Mouse (Mus musculus) Muller cell, postnatal 12 days (primary cell): Measurements from ENCODE around the gene Sgcg.
A peak's percentile ranks its signal among the peaks of the same experiment; 100 is the strongest.

Experiments
- DNase-seq: peaks from one replicate; pipeline ENCODE4 v3.0.0-alpha.2; 2015; ENCODE audit errors: inconsistent ontology term

The Sgcg gene

DNA sequence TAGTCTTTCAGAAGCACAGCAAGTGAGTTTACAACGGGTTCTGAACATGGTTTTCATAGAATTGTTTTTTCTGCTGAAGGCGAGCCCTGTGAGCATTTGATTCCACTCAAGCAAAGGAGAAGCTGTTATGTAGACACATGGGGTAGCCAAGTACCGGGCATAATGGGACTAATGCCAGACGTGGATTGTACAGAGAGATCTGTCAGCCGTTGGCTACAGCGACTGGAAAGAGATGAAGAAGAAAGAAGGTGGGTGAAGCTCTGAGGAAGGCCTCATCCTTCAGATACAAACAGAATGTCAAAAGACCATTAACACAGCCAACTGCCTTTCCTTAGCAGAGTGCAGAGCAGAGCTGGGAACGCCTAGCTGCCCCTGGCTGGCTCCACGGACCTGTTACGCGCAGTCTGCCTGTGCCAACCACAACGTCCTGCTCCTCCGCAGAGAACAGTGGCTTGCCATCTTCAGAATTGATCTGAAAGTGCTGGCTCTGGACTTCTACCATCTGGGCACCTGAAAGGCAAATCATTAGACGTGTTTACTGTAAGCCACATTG is 26.2 kb downstream of the Sgcg start:
- no peak for DNase-seq

DNA sequence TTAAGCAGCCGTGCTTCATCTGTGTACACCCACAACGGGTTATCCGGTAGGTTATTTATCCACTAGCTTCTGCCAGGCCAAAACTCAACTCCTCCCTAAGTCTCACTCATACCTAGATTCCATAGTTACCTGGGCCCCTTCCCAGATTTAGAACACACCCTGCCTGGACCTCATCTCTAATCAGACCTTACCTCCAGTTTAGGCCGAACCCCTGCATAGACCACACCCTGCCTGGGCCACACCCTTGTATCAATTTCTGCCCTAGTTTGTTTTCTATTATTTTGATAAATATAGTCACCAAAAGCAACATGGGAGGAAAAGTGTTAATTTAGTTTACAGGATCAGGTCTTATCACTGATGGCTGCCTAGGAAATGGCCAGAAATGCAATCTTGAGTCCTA is 28.1 kb downstream of the Sgcg start:
- no peak for DNase-seq

DNA sequence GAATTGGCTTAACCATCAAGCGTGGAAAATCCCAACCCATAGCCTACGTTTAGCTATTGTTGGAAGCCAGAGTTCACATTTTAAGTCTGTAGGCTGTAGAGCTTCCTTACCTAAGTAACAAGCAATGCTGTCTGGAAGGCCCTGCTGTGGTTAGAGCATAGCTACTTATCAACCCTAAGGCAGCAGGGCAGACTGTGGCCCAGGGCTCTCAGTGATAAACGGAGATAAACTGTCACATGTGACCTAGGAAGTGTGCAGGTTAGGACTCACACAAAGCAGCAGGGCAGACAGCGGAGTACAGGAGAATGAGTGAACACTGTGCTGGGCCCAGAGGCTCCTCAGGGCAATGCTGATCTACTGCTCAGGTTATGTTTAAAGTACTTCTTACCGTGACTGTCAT is 28.5 kb downstream of the Sgcg start:
- DNase-seq: no peak

DNA sequence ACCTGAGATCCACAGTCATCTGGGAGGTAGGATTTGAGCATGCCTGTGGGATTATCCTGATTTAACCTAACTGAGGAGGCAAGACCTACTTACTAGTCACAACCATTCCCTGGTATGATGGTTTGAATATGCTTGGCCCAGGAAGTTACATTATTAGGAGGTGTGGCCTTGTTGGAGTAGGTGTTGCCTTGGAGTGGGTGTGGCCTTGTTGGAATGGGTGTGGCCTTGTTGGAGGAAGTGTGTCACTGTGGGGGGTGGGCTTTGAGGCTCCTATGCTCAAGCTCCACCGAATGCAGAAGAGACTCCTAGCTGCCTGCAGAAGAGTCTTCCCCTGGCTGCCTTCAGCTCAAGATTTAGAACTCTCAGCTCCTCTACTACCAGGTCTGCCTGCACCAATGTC is 32.1 kb downstream of the Sgcg start:
- no peak for DNase-seq

DNA sequence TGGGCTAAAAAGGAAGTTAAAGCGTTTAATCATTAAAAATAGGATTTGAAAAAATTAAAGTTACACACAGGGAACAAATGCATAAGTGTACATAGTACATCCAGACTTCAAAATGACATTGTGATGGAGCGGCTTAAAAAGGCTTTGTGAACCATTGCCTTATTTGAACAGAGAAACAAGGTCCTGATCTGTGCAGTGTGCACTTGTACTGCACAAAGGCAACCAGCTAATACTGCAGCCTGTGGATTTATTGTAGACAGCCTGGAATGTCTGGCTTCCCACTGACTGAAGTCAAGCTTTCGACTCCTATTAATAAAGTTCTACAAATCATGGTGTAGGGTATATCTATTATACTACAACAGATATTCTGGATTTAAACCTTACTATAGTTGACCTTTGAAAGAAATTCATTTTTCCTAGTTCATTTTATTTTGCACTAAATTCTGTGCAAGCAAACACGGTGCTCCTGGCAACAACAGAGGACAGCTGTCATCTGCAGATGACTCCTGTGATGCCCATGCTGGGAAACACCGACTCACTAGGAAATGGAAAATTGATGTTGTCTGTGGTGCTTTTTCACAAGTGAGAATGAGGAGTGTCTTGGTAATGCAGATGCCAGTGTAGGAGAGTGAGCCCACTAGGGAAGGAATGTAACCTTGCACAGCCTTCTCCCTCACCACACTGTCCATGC is 33.8 kb downstream of the Sgcg start:
- peak; percentile 19 for DNase-seq

DNA sequence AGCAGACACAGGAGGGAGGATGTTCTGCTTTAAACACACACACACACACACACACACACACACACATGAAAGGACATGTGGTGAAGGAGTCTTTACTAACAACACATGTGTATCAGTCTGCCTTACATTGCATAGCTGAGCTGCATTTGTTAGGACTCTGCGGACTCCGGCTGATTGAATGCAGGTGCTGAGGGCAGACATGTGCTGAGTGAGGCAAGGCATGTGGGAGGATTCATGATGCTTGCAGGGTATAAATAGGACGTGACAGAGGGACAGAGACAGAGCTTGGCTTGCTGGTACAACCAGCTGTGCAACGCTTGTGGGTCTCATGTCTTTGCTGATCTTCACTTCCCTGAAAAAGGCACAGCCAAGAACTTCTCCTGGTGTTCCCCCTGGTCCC is 34.5 kb downstream of the Sgcg start:
- no peak for DNase-seq

DNA sequence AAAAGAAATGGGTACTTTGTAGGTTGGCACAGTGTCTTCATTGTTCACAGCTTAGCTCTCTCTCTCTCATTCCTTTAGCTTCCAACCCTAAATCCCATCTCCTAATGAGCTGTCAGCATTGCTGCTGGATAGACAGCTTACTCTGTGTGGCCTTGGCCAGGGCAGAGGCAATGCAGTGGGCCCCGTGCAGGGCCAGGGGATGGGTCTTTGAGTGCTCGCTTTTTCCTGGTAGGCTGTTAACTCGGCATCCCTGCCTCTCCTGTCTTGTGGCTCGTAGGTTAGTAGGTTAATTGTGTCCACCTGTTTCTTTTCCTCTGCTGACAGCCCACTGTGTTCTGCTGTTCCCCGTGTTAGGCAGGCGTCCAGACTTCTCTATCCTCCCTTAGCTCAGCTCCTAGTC is 35.8 kb downstream of the Sgcg start:
- peak; percentile 18 for DNase-seq

DNA sequence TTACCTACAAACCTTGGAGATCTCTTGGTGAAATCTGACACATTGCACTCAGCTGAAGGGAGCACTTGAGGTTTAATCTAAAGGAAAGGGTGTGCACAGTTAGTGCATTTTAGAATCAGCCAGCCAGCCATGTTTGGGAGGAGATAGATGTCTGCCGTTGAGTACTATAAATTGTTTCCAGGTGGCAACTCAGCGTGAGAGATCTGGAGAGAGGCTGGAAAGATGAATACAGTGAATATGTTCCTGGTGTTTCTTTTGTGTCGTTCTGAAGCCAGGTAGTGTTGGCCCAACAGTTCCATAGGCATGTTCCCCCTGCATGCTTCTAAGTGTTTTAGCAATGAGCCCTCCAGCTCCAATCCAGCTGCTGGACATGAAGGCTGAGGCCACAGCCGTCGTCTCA is 37.1 kb downstream of the Sgcg start:
- no peak for DNase-seq

DNA sequence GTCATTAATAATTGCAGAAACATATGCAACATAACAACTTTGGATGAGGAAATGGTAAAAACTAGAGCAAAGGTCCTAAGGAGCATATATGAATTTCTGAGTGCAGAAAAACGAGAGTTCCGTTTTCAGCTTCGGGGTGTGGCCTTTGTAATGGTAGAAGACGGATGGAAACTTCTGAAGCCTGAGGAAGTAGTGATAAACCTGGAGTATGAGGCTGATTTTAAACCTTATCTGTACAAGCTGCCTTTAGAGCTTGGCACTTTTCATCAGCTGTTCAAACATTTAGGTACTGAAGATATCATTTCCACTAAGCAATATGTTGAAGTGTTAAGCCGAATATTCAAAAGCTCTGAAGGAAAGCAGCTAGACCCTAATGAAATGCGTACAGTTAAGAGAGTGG is 46.5 kb downstream of the Sgcg start:
- no peak for DNase-seq

DNA sequence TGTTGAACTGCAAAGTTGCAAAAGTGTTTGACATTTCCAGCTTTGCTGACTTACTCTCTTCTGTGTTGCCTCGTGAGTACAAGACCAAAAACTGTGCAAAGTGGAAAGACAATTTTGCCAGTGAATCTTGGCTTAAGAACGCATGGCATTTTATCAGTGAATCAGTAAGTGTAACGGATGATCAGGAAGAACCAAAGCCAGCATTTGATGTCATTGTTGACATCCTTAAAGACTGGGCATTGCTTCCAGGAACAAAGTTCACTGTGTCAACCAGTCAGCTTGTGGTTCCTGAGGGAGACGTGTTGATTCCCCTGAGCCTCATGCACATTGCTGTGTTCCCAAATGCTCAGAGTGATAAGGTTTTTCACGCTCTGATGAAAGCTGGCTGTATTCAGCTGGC is 48.2 kb downstream of the Sgcg start:
- DNase-seq: no peak

DNA sequence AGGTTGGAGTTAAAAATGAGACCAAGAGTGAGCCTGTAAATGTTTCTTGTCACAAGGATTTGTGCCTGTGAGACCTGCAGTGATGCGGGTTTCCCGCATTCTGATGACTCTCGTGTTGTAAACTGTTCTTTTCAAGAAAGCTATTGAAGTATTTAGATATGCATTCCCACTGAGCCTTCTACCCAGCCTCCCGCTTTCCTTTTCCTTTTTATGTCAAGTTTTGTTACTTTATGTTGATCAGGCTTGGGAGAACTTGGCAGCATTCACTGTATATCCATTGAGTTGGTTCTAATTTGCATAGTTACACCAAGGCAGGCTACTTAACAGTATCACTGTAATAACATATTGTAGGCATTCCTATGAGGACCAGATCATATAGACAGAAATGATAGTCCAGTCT is 63.9 kb downstream of the Sgcg start:
- DNase-seq: no peak

DNA sequence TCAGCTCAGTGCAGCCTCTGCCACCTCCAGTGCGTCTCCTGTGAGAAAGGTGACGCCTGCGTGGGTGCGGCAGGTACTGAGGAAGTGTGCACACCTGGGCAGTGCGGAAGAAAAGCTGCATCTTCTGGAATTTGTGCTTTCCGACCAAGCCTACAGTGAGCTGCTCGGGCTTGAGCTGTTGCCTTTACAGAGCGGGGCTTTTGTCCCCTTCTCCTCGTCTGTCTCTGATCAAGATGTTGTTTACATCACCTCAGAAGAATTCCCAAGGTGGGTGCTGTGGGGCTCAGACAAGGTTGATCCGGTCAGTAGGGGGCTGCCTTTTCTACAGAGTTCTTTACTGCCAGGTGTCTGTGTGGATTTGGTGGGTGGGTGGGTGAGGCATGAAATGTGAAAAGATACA is 66.0 kb downstream of the Sgcg start:
- no peak for DNase-seq

DNA sequence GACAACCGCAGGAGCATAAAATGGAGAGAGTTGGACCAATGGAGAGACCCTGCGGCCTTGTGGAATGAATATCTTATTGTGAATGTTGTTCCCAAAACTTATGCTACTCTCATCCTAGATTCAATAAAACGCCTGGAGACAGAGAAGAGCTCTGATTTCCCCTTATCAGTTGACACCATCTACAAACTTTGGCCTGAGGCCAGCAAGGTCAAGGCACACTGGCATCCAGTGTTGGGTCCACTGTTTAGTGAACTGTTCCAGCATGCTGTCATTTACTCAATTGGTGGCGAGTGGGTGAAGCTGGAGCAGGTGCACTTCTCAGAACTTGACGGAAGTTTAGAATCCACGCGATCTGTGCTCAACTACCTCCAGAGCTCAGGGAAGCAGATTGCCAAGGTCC is 66.4 kb downstream of the Sgcg start:
- no peak for DNase-seq

DNA sequence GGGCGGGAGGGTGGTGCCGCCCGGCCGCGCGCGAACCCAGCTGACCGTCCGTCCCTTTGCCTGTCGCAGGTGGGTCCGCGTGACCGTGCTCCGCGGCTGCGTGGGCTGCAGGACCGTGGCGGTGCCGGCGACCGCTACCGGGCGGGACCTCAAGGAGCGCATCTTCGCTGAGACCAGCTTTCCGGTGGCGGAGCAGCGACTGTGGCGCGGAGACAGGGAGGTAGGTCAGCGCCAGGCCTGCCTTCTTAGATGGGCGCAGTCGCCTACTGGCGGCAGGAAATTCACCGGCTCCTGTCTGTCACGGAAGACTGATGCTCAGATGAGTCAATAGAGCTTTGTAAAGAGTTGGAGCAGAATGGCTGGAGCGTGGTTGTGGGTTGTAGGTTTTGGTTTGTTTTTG is 85.1 kb downstream of the Sgcg start:
- no peak for DNase-seq

DNA sequence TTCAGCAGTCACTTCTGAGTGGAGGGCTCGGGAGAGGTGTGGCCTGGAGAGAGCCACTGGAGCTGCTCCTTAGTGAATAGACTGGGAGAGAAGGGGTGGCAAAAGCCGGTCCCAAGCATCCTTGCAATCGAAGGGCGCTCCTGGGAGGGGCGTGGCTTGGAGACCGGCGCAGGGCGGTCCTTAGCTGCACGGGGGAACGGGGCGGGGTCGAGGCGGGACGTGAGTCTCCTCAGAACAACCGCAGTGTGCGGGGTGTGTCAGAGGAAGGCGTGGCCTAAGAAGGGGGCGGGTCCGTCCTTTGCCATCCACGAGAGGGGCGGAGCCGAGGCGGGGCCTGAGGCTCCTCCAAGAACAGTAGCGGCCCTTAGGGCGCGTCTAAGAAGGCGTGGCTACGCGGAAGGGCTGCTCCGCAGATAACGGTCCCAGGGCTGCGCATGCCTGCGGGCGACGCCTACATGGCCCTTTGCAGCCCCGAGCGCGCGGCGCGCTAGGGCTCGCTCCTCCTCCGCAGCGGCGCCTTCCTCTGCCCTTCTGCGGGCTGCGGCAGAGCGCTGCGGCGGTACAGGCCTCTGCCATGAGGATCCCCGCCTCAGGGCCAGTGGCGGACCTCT is 85.6 kb downstream of the Sgcg start:
- DNase-seq: peak; percentile 100

DNA sequence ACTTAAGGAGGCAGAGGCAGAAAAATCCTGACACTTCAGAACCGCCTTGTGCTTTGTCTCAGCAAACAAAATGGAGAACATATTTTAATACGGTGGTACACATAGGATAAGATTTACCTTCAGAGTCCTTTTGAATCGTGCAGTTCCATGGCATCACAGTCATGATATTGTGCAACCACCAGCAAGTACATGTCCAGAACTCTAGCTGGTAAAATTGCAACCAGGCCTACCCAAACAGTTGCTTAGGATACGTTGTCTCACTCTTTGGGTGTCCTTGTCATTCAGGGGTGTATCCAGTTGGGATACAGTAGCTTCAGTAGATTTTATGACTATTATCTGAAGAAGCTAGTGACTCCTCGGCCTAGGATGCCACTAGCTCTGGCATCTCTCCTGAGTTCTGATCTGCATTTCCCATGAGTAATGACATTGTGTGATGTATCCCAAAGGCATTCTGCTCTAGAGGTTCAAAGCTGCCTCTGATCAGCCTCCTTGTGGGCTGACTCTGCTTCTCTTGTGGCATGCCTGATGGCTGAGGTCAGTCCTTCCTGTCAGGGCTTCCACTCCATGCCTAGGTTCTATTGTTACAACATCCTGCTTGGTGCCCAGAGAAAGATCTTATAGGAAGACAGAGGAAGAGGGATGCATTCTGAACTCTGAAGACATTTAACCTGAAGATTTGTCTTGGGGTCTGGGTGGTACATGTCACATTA is 86.9 kb downstream of the Sgcg start:
- peak; percentile 66 for DNase-seq
